Mouse (Mus musculus): Measurements from ENCODE around the gene Nfic. TPM values are rescaled to one million over a fixed set of nuclear protein-coding genes. Genes with fewer than 3 reads are reported as not detected.

The Nfic gene
- polyA plus RNA-seq, 1 experiment from 2014 or later, result 7.3 TPM

GRCm38 (mm10) chr10:81415146-81415545, 40.3 kb downstream of the Nfic start:
- peaks cover 93% of the 10 kb centered on the region for H3K4me1 ChIP-seq

DNA sequence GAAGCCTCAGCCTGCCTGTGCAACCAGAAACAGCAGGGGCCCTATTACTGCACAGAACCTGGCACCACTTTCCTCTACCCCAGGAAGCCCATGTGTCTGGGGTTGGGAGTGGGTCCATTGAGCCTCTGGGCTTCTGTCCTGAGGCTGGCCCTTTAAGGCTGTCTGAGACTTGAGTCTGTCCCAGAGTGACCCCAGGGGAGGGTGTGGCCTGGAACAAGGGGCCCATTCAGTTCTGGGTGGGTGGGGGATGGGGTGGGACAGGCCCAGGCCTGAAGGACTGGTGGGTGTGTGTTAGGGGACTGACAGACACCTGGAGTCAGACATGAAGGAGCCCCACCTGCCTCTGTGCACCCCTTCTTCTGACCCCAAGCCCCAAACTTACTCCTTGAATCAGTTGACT, 40.8 kb downstream of the Nfic start:
- peaks cover 95% of the 10 kb centered on the region for H3K4me1 ChIP-seq
- no peaks in the 10 kb centered on the region for H3K36me3 ChIP-seq (replicated peaks)
- H3K9me3 ChIP-seq, result no peaks in the 10 kb centered on the region
- peaks cover 28% of the 10 kb centered on the region for H3K27me3 ChIP-seq (ENCODE audit: poor library complexity, severe bottlenecking)
- H3K4me3 ChIP-seq, result peak overlapping the region; percentile 37; the same call in 1 of the 2 replicates
- no peak for DNase-seq (ENCODE audit: extremely low spot score, low spot score)
- peak overlapping the region; percentile 89 for H3K27ac ChIP-seq

More at GRCm38 (mm10) chr10:81415146-81415545, 40.3 kb downstream of the Nfic start:
- Histone ChIP-seq H3K27ac (peak overlapping the region; percentile 89), H3K9me3 (no peaks in the 10 kb centered on the region), H3K4me3 (peak overlapping the region; percentile 37; the same call in 1 of the 2 replicates), H3K27me3 (ENCODE audit: poor library complexity, severe bottlenecking) (peaks cover 31% of the 10 kb centered on the region), H3K36me3 (replicated peaks) (no peaks in the 10 kb centered on the region)
- DNase-seq (ENCODE audit: extremely low spot score, low spot score), result no peak
- WGBS, result 85% methylated on average over 5 of the region's 5 CpGs

- 34% methylated on average over 26 of the region's 26 CpGs for WGBS
- Histone ChIP-seq H3K27ac (peak overlapping the region; percentile 89), H3K9me3 (no peaks in the 10 kb centered on the region), H3K36me3 (replicated peaks) (no peaks in the 10 kb centered on the region), H3K27me3 (ENCODE audit: poor library complexity, severe bottlenecking) (peaks cover 26% of the 10 kb centered on the region), H3K4me1 (peaks cover 100% of the 10 kb centered on the region), H3K4me3 (peak overlapping the region; percentile 37)
- DNase-seq (ENCODE audit: extremely low spot score, low spot score), result no peak
Observed at GRCm38 (mm10) chr10:81413310-81414261, 41.8 kb downstream of the Nfic start.

- peak overlapping the region; percentile 89 for H3K27ac ChIP-seq
- peaks cover 100% of the 10 kb centered on the region for H3K4me1 ChIP-seq
- H3K36me3 ChIP-seq (replicated peaks), result no peaks in the 10 kb centered on the region
- no peaks in the 10 kb centered on the region for H3K9me3 ChIP-seq
- DNase-seq (ENCODE audit: extremely low spot score, low spot score), result no peak
- 76% methylated on average over 16 of the region's 16 CpGs for WGBS
- H3K27me3 ChIP-seq (ENCODE audit: poor library complexity, severe bottlenecking), result peaks cover 26% of the 10 kb centered on the region
- H3K4me3 ChIP-seq, result 0 out of 2 replicates have a peak overlapping the region, but pooled peaks have one; percentile 37
Observed at GRCm38 (mm10) chr10:81412586-81413309, 42.7 kb downstream of the Nfic start.

GRCm38 (mm10) chr10:81411471-81412400, 43.7 kb downstream of the Nfic start:
- no peaks in the 10 kb centered on the region for H3K9me3 ChIP-seq
- H3K36me3 ChIP-seq (replicated peaks), result no peaks in the 10 kb centered on the region
- peaks cover 100% of the 10 kb centered on the region for H3K4me1 ChIP-seq
- 89% methylated on average over 18 of the region's 18 CpGs for WGBS
- H3K27me3 ChIP-seq (ENCODE audit: poor library complexity, severe bottlenecking), result peaks cover 27% of the 10 kb centered on the region
- peak overlapping the region; percentile 7; the same call in 1 of the 2 replicates for H3K4me3 ChIP-seq
- no peak for DNase-seq (ENCODE audit: extremely low spot score, low spot score)
- H3K27ac ChIP-seq, result peak overlapping the region; percentile 62

GRCm38 (mm10) chr10:81410981-81411380, 44.5 kb downstream of the Nfic start:
- H3K4me3 ChIP-seq, result no peak overlapping the region
- H3K27ac ChIP-seq, result peak overlapping the region; percentile 62
- peaks cover under 1% of the 10 kb centered on the region; the same call in 1 of the 2 replicates for H3K36me3 ChIP-seq (replicated peaks)
- no peak for DNase-seq (ENCODE audit: extremely low spot score, low spot score)
- H3K9me3 ChIP-seq, result no peaks in the 10 kb centered on the region
- 79% methylated on average over 9 of the region's 9 CpGs for WGBS
- peaks cover 35% of the 10 kb centered on the region for H3K27me3 ChIP-seq (ENCODE audit: poor library complexity, severe bottlenecking)
- peaks cover 100% of the 10 kb centered on the region for H3K4me1 ChIP-seq

GRCm38 (mm10) chr10:81410350-81410749, 45.1 kb downstream of the Nfic start:
- H3K9me3 ChIP-seq, result no peaks in the 10 kb centered on the region
- H3K27me3 ChIP-seq (ENCODE audit: poor library complexity, severe bottlenecking), result peaks cover 41% of the 10 kb centered on the region
- H3K4me1 ChIP-seq, result peaks cover 99% of the 10 kb centered on the region
- peaks cover 5% of the 10 kb centered on the region; the same call in 1 of the 2 replicates for H3K36me3 ChIP-seq (replicated peaks)
- DNase-seq (ENCODE audit: extremely low spot score, low spot score), result no peak
- peak overlapping the region; percentile 77; the same call in 1 of the 2 replicates for H3K27ac ChIP-seq
- no peak overlapping the region for H3K4me3 ChIP-seq
- 71% methylated on average over 4 of the region's 4 CpGs for WGBS

DNA sequence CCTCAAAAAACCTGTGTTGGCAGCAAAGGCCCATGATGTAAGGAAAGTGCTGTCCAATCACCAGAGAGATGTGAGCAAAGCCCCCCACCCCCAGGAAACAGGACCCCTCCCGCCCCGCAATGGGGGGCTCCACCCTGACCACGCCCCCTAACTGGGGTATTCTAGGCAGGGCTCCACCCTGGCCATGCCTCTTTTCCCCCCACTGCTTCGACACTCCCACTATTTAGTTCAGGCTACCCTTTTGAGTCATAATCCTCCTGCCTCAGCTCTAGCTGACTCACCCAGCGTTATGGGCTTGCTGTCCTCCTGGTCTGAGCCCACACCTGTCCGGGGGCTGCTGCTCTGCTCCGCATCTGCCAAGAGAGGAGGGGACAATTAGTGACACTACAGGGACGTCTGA, 46.1 kb downstream of the Nfic start:
- H3K9me3 ChIP-seq, result no peaks in the 10 kb centered on the region
- 10% methylated on average over 8 of the region's 8 CpGs for WGBS
- peaks cover 95% of the 10 kb centered on the region for H3K4me1 ChIP-seq
- H3K4me3 ChIP-seq, result peak overlapping the region; percentile 9; the same call in 1 of the 2 replicates
- H3K36me3 ChIP-seq (replicated peaks), result peaks cover 7% of the 10 kb centered on the region; the same call in 1 of the 2 replicates
- H3K27ac ChIP-seq, result peak overlapping the region; percentile 77
- H3K27me3 ChIP-seq (ENCODE audit: poor library complexity, severe bottlenecking), result peaks cover 51% of the 10 kb centered on the region
- DNase-seq (ENCODE audit: extremely low spot score, low spot score), result no peak

DNA sequence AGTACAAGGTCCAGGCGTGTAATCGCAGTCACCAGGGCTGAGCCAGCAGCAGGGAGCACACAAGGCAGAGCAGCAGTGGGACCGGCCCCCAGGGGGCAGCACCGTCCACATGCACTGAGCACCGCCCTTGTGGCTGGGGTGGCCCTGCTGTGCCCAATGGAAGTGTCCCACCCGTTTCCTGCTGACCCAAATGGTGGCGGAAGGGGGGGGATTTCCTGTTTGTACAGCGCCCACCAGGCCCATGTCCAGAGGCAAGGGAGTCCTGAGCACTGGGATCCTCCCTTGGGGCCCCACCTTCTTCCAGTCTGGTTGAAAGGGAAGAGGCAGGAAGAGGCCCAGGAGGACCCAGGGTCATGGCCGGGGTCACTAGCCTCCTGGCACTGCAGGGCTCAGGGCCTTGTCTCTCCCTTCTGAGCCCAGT, 46.6 kb downstream of the Nfic start:
- Histone ChIP-seq H3K36me3 (replicated peaks) (peaks cover 7% of the 10 kb centered on the region; the same call in 1 of the 2 replicates), H3K9me3 (no peaks in the 10 kb centered on the region), H3K27me3 (ENCODE audit: poor library complexity, severe bottlenecking) (peaks cover 56% of the 10 kb centered on the region), H3K4me3 (peak overlapping the region; percentile 9; the same call in 1 of the 2 replicates), H3K4me1 (peaks cover 95% of the 10 kb centered on the region), H3K27ac (peak overlapping the region; percentile 77)
- 11% methylated on average over 9 of the region's 9 CpGs for WGBS
- DNase-seq (ENCODE audit: extremely low spot score, low spot score), result peak; percentile 72

DNA sequence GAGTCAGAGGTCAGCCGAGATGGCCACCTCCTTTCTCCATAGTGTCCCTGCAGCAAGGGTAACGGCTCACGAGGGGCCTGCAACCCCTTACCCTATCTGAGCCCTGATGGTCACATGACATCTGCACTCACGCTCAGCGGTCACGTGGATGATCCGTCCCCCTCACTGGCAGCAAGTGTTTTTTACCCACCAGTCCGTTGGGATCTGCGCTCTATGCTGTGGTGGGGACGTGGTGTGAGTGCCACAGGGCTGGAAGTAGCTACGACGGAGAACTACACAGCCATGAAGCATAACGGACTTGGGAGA, 47.1 kb downstream of the Nfic start:
- peaks cover 95% of the 10 kb centered on the region for H3K4me1 ChIP-seq
- H3K27ac ChIP-seq, result peak overlapping the region; percentile 77
- H3K36me3 ChIP-seq (replicated peaks), result peaks cover 7% of the 10 kb centered on the region; the same call in 1 of the 2 replicates
- H3K4me3 ChIP-seq, result peak overlapping the region; percentile 8; the same call in 1 of the 2 replicates
- 41% methylated on average over 13 of the region's 13 CpGs for WGBS
- H3K27me3 ChIP-seq (ENCODE audit: poor library complexity, severe bottlenecking), result peaks cover 61% of the 10 kb centered on the region
- no peaks in the 10 kb centered on the region for H3K9me3 ChIP-seq
- DNase-seq (ENCODE audit: extremely low spot score, low spot score), result no peak

- H3K4me1 ChIP-seq, result peaks cover 95% of the 10 kb centered on the region
- WGBS, result 23% methylated on average over 31 of the region's 31 CpGs
- H3K9me3 ChIP-seq, result no peaks in the 10 kb centered on the region
- peaks cover 67% of the 10 kb centered on the region for H3K27me3 ChIP-seq (ENCODE audit: poor library complexity, severe bottlenecking)
- H3K4me3 ChIP-seq, result peak overlapping the region; percentile 41
- H3K36me3 ChIP-seq (replicated peaks), result peaks cover 7% of the 10 kb centered on the region; the same call in 1 of the 2 replicates
- no peak for DNase-seq (ENCODE audit: extremely low spot score, low spot score)
- peak overlapping the region; percentile 77 for H3K27ac ChIP-seq
Observed at GRCm38 (mm10) chr10:81407539-81408423, 47.7 kb downstream of the Nfic start.

All from forebrain, embryonic 10.5 days (tissue).